Mouse (Mus musculus): ENCODE results near the gene Klhdc3. TPM values are rescaled to one million over a fixed set of nuclear protein-coding genes. Genes with fewer than 3 reads are reported as not detected.

The Klhdc3 gene
- total RNA-seq (2021): 100 to 1,000 TPM; 172 to 177 TPM
- long read RNA-seq, transcript Klhdc3-201 (12 exons, 2,100 nt): major isoform, 109 of 174 reads
- long read RNA-seq, transcript Klhdc3-202 (11 exons, 1,954 nt): minor isoform, 39 of 174 reads
- long read RNA-seq, partial matches to known transcripts: 20 of 174 reads
- long read RNA-seq, other reads (novel, unspliced or antisense): 6 of 174 reads

DNA sequence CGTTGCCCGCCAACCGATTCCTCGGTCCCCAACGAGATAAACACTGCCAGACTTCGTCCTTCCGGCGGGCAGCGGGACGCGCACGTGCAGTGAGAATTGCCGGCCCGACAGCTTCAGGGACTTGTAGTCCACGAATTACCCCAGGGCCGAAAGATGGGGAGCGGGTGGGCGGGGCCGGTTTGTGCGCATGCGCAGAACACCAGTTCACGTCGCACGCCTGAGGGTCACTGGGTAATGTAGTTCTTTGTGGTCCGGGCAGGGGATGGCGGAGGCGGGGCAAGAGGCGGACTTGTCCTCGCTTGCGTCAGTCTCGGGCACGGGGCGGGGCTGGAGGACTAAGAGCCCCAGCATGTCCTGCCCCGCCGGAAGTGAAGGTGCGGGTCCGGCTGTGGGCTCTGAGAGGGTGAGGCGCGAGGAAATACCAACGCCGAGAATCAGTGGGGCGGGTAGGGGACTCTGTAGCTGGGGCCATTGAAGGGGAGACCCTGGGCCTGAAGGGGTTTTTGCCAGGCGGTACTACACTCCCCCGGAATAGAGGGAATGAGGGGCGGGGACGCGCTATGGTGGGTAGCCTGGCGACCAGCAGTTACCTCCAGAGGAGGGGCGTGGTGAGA, at the start of gene Klhdc3:
Gene Klhdc3, minus strand, starts transcription at position 155 of the 614 bp plus-strand sequence.
- DNase-seq (ENCODE audit: low spot score in 2 of 2): peak; percentile 95 to 98

DNA sequence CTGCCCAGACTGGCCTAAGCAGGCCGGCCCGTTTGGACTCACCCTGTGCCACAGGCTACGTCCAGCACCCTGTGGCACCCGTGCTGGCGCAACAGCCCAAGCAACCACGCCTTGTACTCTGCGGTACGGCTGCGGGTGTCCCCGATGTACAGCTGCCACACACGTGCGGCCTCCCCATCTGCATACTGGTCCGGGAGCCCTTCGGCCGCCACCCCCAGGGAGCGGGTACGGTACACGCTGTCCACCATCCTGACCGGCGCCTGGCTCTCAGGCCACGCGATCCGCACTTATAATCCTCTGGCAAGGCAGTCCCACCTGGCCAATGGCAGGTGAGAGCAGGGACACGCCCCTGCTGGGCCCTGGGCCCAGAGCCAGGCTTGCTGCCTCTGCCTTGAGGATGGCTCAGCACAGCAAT, 48.2 kb upstream of the Klhdc3 start, which contains the start of gene Gnmt:
Gene Gnmt, minus strand, starts transcription at position 265 of the 415 bp plus-strand sequence.
- no peak for DNase-seq (ENCODE audit: low spot score in 2 of 2)

DNA sequence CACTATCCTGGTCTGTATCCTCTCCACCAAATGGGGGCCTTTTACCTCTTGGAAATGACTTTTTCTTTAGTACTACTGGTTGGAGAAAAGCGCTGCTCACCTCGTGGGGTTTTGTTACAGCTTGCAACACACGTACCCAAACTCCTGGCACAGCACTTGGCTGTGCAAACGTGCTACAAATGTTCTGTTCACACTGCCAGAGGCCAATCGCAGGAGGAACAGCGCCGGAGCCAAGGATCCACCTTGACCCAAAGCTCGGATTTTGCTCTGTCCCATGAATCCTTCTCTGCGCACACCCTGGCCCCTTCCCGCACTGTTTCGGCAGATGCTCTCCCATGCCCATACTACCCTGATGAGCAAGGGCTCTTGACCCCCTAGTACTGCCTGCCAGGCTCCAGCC, 47.8 kb upstream of the Klhdc3 start:
- DNase-seq (ENCODE audit: low spot score in 2 of 2): no peak

DNA sequence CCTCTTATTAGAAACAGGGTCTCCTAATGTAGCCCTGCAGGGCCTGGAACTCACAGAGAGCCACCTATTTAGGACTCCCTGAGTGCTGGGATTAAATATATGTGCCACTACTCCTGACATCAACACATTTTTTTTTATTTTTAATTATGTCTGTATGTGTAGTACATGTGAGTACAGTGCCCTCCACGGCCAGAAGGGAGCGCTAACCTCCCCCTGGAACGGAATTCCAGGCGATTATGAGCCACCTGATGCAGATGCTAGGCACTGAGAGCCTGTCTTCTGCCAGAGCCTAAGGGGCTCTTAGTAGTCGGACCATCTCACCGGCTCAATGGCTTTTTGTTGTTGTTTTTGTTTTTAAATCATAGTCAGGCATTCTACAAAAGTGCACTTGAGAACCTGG, 47.3 kb upstream of the Klhdc3 start:
- DNase-seq (ENCODE audit: low spot score in 2 of 2): no peak

DNA sequence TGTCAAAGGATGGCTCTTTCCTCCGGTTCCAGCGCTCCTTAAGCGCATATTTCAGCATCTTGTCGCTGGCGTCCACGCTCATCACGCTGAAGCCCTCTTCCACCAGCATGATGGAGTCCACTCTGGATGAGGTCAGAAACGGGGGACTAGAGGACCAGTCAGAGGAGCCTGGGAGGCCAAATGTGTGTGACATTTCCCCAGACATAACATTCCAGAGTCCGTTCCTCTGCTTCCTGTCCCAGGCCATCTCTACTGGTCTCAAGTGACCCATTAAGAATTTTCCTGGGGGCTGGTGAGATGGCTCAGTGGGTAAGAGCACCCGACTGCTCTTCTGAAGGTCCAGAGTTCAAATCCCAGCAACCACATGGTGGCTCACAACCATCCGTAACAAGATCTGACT, 46.6 kb upstream of the Klhdc3 start:
- DNase-seq (ENCODE audit: low spot score in 2 of 2): no peak

DNA sequence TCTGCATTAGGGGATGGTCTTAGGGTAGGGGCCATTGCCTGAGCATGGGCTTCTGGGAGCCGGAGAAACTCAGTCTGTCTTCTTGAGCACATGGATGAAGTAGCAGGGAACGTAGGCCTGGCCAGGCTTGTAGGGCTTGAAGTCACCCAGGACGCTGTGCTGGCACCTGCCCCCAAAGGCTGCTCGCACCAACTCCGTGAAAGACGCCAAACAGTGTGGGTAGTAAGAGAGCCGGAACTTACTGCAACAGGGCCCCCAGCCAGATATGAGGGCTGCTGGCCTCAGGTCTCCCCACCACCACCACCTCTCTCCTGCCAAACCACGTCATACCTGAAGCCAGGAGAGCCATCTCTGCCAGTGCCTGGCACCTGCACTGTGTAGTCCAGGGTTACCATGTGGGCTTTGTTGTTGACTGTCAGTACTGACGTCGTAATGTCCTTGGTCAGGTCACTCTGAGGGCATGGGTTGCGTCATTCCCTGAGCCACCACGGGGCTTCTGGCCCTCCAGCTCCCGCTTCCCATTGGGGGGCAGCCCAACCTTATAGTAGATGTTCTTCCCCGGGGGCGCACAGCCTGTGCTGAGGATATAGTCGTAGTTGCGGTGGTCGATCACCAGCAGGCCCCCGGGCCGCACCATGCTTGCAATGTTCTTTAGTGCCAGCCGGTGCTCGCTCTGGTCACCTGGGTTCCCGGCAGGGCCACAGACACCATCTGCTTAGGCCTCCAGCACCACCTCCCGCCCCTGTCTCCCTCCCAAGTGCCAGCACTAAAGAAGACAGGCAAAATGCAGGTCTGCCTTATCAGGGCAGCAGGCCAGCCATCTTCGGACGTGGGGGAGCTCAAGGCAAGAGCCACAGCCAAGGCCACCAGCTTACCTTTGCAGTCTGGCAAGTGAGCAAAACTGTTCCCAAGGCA, 45.3 kb upstream of the Klhdc3 start:
- no peak for DNase-seq (ENCODE audit: low spot score in 2 of 2)

DNA sequence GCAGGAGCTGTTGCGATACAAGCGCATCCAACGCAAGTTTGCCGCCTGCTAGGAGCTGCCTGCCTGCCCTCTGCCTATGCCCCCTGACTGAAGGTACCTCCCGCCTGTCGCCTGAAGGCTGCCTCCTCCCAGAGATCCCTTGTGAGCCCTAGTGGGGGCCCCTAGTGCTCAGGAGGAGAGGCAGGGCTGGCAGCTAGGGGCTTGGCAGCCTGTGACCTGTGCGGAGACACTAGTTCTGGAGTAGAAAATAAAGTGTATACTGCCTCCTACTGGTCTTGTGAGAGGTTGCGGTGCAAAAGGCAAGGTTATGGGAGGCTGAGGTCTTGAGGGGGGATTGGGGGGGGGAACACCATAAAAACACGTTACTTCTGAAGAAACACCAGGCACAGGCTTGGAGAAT, 44.6 kb upstream of the Klhdc3 start:
- DNase-seq (ENCODE audit: low spot score in 2 of 2): no peak

DNA sequence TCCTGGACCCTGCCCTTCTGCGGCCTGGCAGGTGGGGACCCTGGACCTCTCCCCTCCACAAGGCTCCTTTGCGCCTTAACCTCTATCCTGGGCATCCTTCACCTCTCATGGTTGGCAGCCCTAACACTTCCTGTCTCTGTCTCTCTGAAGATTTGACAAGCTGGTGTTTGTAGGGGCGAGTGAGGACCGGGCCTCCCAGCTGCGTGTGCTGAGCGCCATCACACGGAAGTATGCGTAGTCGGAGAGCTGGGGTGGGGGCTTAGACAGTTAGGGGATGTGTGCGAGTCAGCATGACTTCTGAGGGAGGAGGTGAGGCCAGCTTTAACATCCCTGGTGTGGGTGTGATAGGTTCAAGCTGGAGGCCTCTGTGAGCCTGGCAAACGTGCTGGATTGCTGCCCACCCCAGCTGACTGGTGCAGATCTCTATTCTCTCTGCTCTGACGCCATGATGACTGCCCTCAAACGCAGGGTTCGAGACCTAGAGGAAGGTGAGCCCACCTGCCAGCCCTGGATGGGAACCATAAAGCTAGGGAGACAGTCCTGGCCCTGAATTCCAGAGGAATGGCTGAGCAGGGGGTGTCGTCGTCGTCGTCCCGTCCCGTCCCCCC, 43.9 kb upstream of the Klhdc3 start:
- DNase-seq (ENCODE audit: low spot score in 2 of 2): no peak

DNA sequence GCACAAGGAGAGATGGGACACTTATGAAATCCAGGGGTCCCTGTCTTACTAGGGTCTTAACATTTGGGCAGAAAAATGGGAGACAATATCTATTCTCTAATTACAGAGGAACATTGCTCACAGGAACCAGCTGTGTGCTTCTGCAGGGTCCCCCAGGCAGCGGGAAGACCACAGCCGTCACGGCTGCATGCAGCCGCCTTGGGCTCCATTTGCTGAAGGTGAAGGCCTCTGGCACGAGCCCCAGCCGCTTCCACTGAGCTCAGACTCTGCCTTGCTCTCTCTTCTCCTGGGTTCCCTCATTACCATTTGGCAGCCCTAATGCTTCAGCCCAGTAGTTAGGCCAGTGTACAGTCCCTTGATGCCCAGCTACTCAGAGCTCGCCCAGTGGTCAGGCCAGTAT, 40.4 kb upstream of the Klhdc3 start:
- no peak for DNase-seq (ENCODE audit: low spot score in 2 of 2)

DNA sequence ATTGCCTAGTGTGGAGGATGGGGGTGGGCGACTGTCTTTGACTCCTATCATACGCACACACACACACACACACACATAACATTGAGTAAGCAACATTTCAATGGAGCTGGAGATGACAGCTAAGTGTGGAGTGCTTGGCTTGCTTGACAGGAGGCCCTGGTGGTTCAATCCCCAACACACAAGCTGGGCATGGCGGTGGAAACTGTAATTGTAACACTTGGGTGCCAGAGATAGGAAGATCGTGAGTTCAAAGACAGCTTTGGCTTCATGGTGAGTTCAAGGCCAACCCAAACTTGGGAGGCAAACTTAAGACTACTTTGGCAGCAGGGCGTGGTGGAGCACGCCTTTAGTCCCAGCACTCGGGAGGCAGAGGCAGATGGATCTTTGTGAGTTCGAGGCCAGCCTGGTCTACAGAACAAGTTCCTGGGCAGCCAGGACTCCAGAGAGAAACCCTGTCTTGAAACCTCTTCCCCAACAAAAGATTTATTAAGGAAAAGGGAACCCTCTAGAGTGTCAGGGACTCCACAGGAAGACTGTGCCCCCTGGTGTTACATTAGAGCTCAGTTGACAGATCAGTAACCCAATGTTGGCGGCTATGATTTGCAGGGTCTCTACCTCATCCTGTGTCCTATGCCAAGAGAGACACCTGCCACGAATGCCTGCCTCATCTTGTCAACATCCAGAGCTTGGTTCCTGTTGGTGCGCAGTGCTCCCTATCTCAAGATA, 34.2 kb upstream of the Klhdc3 start:
- no peak for DNase-seq (ENCODE audit: low spot score in 2 of 2)

DNA sequence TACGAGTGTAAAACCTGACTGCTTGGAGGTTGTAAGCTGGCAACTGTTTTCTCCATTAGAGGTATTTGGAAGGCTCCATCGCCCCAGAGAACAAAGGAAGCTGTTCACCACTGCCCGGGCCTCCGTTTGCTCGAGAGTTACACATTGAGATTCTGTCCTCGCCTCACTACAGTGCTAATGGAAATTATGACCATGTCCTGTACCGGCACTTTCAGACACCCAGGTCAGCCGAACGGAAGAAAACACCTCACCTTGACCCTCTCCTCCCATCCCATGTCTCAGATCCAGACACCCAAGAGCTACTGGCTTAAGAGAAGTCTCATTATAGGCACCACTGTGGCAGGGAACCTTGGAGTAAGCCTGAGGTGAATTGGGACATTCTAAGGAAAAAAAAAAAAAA, 33.1 kb upstream of the Klhdc3 start:
- no peak for DNase-seq (ENCODE audit: low spot score in 2 of 2)

DNA sequence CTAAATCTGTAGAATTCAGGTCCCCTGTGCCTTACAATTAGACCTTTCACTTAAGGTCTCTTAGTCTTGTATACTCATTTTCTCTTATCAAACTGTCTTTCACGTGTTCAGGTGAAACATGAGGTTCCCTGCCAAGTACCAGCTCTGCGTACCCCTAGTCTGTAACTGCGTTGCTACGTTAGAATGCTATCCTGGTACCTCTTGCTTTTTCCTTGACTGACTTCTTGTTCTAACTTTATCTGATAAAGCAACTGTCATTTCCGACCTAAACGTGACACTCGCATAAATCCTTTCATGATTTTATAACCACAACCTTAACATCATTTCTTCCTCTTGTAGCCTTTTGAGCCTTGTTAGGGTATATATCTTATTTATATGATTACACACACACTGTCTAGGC, 31.7 kb upstream of the Klhdc3 start:
- DNase-seq (ENCODE audit: low spot score in 2 of 2): no peak

DNA sequence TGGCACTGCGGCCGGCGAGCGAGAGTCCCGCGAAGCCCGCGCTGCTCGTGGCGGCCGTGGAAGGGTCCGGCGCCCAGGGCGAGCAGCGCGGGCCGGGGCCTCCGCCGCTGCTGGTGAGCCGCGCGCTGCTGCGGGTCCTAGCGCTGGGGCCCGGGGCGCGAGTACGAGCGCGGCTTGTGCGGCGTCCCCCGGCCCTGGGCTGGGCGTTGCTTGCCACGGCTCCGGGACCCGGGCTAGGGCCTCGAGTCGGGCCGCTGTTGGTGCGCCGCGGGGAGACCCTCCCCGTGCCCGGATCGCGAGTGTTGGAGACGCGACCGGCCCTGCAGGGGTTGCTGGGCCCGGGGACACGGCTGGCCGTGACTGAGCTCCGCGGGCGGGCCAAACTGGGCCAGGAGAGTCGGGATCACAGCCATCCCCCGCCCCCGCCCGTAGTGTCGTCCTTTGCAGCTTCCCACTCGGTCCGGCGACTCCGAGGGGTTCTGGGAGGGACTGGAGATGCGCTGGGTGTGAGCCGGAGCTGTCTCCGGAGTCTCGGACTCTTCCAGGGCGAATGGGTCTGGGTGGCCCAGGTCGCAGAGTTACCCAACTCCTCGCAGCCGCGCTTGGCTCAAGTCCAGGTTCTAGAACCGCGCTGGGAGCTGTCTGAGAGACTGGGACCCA, 31.0 kb upstream of the Klhdc3 start:
- no peak for DNase-seq (ENCODE audit: low spot score in 2 of 2)

DNA sequence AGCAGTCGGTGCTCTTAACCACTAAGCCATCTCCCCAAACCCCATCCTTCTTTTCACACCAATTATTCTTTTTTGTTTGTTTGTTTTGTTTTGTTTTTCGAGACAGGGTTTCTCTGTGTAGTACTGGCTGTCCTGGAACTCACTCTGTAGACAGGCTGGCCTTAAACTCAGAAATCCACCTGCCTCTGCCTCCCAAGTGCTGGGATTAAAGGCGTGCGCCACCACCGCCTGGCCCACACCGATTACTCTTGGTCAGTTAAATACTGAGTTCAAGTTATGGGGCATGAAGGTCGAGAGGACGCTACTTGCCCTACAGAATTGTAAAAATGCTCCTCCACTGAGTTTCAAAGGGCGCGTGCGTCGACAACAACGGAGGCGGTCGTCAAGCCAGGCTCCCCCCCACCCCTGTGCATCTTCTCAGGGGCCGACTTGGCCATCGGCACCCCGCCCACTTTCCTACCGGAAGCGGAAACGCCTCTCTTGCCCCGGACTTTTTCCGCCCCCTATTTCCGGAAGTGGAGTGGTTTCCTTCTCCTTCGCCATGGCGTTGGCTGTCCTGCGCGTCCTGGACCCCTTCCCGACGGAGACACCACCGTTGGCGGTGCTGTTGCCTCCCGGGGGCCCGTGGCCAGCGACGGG, 30.4 kb upstream of the Klhdc3 start, which contains the start of gene Pex6:
Gene Pex6, plus strand, starts transcription at position 505 of the 639 bp plus-strand sequence.
- peak; percentile 90 to 96 for DNase-seq (ENCODE audit: low spot score in 2 of 2)

DNA sequence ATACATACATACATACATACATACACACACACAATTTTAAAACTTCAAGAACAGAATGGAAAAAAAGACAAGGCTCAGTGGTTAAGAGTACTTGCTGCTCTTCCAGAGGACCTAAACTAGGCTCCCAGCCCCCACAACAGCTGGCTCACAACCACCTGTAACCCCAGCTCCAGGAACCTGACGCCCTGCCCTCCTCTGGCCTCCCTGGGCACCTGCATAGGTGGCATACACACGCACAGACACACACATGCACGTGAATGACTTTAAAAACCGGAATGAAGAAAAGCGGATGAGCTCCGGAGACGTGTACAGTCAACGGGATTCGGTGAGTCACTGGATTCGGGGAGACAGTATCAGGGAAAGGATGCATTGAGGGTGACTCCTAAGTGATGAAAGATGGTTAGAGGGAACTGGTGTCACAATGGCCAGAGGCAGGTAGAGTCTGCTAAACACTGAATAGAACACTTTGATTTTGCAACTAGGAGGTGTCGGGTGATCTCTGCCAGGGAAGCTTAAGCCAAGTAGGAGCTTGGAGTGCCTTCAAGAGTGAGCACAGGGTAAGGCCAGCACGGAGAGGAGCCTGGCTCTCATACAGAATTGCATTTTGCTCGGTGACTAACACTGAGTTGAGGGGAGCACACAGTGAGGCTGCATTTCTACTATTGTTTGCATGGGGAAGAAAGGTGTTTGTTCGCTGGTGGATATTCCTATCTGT, 25.8 kb upstream of the Klhdc3 start:
- no peak for DNase-seq (ENCODE audit: low spot score in 2 of 2)

DNA sequence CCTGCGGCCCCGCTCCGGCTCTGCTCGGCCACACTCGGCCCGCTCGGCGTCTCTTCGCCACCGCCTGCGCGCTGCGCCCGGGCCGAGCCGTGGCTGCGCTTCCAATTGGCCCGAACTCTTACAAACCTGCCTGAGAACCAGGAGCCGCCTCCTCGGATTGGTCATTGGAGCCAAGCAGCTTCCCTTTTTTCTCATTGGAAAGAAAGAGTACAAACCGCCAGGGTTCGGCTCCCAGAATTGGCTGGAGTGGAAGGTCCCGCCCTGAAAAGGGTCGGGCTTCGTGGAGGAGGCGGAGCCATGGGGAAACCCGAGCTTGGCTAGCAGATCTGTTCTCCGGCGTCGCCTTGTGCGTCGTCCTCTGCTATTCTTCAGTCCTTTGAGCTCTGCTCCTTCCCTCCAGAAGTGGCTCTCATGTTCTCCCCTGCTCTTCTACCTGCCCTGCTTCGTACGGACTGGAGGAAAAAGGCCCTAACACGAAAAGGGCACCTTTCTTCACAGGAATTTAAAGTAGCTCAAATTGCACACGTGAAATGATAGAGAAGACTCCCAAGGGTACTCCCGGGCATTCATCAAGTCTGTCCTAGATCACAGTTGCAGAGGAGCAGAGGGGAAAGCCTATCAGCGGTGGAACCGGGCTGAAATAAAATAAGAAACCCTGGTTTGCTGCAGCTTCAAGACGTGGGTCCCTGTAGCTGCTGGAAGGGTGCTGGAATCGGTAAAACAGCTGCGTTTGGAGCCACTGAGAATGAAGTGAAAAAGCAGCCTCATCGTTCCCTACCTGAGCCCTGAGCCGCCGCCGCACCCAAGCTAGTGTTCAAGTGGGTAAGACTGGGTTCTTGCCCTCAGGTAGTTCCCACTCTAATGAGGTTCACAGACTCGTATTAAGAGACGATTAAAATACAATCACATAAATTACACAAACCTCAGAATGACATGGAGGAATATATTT, 24.4 kb upstream of the Klhdc3 start, which contains the start of gene Ppp2r5d:
Gene Ppp2r5d, minus strand, starts transcription at position 225 of the 949 bp plus-strand sequence.
- peak; percentile 97 to 98 for DNase-seq (ENCODE audit: low spot score in 2 of 2)

DNA sequence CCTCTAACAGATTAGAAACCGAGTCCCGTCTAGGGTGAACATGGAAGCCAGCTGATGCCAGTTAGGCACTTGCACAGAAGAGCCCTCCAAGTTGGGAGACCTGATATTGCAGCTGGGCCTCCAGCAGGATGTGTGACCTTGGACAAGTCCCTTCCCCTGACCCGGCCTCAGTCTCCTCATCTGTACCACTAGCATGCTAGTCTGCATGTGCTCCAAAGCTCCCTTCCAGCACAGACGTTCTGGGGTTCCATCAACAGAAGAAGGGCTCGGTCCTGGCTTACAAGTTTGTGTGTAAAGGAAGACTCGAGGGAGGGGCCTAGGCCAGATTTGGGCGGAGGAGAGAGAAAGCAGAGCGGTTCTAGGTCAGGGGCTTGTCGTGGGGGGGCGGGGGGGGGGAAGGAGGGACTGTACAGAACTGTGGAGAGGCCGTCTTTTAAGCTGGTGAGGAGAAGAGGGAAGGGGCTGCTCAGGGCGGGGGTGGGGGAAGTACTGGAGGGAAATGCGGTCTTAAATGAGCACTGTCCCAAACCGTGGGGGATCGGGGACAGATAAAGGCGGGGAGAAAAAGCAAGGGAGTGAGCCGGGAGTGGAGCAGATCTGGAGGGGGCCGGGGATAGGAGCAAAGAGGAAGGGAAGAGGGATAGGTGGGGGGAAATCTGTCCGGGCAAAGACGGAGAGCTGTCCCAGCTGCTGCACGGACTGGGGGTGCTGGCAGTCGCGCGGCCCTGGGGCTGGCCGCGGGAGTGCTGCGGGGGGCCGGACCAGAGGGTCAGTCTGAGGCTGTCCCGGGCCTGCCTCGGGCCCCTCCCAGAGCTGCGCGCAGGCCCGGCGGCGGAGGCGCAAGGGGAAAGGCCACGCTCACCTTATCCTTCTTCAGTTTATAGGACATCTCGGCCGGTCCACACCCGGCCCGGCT, 23.5 kb upstream of the Klhdc3 start:
- no peak for DNase-seq (ENCODE audit: low spot score in 2 of 2)
